Mouse (Mus musculus): ENCODE results near the gene Hist4h4. TPM values are rescaled to one million over a fixed set of nuclear protein-coding genes. Genes with fewer than 3 reads are reported as not detected.

Hist4h4 gene
- polyA plus RNA-seq, 2 experiments, result 1.1 to 1.2 TPM

- Histone ChIP-seq H3K4me3 (replicated peaks; ENCODE audit: low read length) (no peak overlapping the region), H3K27ac (replicated peaks; ENCODE audit: low read depth, low read length) (no peak overlapping the region), H3K36me3 (ENCODE audit: control insufficient read depth, insufficient read depth, low read length) (no peaks in the 10 kb centered on the region), H3K9ac (ENCODE audit: low read depth, low read length, severe bottlenecking) (no peak overlapping the region), H3K27me3 (ENCODE audit: control insufficient read depth, insufficient read depth, low read length) (no peaks in the 10 kb centered on the region), H3K4me1 (ENCODE audit: control insufficient read depth, insufficient read depth, low read length) (peaks cover 6% of the 10 kb centered on the region), H3K4me2 (replicated peaks; ENCODE audit: low read depth, low read length, severe bottlenecking) (no peak overlapping the region), H3K9me3 (ENCODE audit: control insufficient read depth, low read length) (no peaks in the 10 kb centered on the region)
- 89% methylated on average over 8 of the region's 8 CpGs for WGBS
- TF ChIP-seq POLR2A (IDR thresholded peaks at IDR 0.05; ENCODE audit: borderline replicate concordance, extremely low read depth, insufficient read depth, insufficient read length), result no peak
- ATAC-seq (ENCODE audit: low FRiP score, low read depth) (no peak), DNase-seq (ENCODE audit: low spot score) (no peak)
Observed at GRCm38 (mm10) chr6:136848399-136848798, 44.2 kb upstream of the Hist4h4 start.

DNA sequence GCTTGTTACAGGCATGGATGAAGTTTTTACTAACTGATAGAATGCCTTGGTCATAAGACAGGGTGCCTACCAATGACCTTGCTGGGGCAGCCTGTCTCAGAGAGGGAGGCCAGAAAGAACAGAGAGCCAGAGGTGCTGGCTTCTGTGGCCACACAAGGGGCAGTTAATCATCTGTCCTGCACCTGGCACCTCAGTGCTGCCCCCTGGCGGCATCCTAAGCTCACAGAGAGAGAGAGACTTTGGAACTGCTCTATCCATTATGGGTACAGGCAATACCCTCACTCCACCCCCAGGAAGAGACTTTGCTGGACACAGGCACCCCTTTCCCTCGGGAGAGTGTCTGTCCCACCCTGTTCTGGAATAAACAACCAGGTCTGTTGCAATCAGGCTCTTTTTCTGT is 43.6 kb upstream of the Hist4h4 start:
- Histone ChIP-seq H3K9me3 (ENCODE audit: control insufficient read depth, low read length) (no peaks in the 10 kb centered on the region), H3K27me3 (ENCODE audit: control insufficient read depth, insufficient read depth, low read length) (no peaks in the 10 kb centered on the region), H3K4me2 (replicated peaks; ENCODE audit: low read depth, low read length, severe bottlenecking) (no peak overlapping the region), H3K4me1 (ENCODE audit: control insufficient read depth, insufficient read depth, low read length) (peaks cover 3% of the 10 kb centered on the region), H3K36me3 (ENCODE audit: control insufficient read depth, insufficient read depth, low read length) (no peaks in the 10 kb centered on the region), H3K27ac (replicated peaks; ENCODE audit: low read depth, low read length) (no peak overlapping the region), H3K9ac (ENCODE audit: low read depth, low read length, severe bottlenecking) (no peak overlapping the region), H3K4me3 (replicated peaks; ENCODE audit: low read length) (no peak overlapping the region)
- TF ChIP-seq POLR2A (IDR thresholded peaks at IDR 0.05; ENCODE audit: borderline replicate concordance, extremely low read depth, insufficient read depth, insufficient read length), result no peak
- WGBS, result 23% methylated on average over 2 of the region's 2 CpGs
- DNase-seq (ENCODE audit: low spot score), result no peak
- ATAC-seq (ENCODE audit: low FRiP score, low read depth), result no peak

DNA sequence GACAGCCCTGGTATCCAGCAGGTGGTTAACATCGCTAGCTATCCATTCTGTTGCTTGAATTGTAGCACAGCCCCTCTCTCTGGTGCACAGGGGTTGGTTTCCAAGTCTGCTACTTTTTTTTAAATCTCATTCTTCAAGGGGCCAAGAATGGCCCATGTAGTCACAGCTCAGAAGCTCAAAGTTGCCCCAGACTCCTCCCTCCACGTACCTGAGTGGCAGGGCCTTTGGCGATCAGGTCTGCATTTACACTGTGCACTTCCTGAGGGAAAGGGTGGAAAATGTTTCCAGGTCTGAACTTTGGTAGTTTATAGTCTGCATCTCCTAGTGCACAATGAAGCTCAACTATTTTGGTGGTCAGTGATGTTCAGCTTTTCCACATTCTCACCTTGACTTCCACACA is 43.1 kb upstream of the Hist4h4 start:
- no peak for TF ChIP-seq POLR2A (IDR thresholded peaks at IDR 0.05; ENCODE audit: borderline replicate concordance, extremely low read depth, insufficient read depth, insufficient read length)
- Histone ChIP-seq H3K27ac (replicated peaks; ENCODE audit: low read depth, low read length) (no peak overlapping the region), H3K4me2 (replicated peaks; ENCODE audit: low read depth, low read length, severe bottlenecking) (no peak overlapping the region), H3K9ac (ENCODE audit: low read depth, low read length, severe bottlenecking) (no peak overlapping the region), H3K4me3 (replicated peaks; ENCODE audit: low read length) (no peak overlapping the region), H3K4me1 (ENCODE audit: control insufficient read depth, insufficient read depth, low read length) (no peaks in the 10 kb centered on the region), H3K36me3 (ENCODE audit: control insufficient read depth, insufficient read depth, low read length) (no peaks in the 10 kb centered on the region), H3K9me3 (ENCODE audit: control insufficient read depth, low read length) (no peaks in the 10 kb centered on the region), H3K27me3 (ENCODE audit: control insufficient read depth, insufficient read depth, low read length) (no peaks in the 10 kb centered on the region)
- ATAC-seq (ENCODE audit: low FRiP score, low read depth) (no peak), DNase-seq (ENCODE audit: low spot score) (no peak)
- 91% methylated on average over 3 of the region's 3 CpGs for WGBS

- Histone ChIP-seq H3K9me3 (ENCODE audit: control insufficient read depth, low read length) (no peaks in the 10 kb centered on the region), H3K27me3 (ENCODE audit: control insufficient read depth, insufficient read depth, low read length) (no peaks in the 10 kb centered on the region), H3K4me1 (ENCODE audit: control insufficient read depth, insufficient read depth, low read length) (no peaks in the 10 kb centered on the region), H3K27ac (replicated peaks; ENCODE audit: low read depth, low read length) (no peak overlapping the region), H3K36me3 (ENCODE audit: control insufficient read depth, insufficient read depth, low read length) (no peaks in the 10 kb centered on the region), H3K9ac (ENCODE audit: low read depth, low read length, severe bottlenecking) (no peak overlapping the region), H3K4me3 (replicated peaks; ENCODE audit: low read length) (no peak overlapping the region), H3K4me2 (replicated peaks; ENCODE audit: low read depth, low read length, severe bottlenecking) (no peak overlapping the region)
- DNase-seq (ENCODE audit: low spot score), result no peak
- no peak for TF ChIP-seq POLR2A (IDR thresholded peaks at IDR 0.05; ENCODE audit: borderline replicate concordance, extremely low read depth, insufficient read depth, insufficient read length)
- 76% methylated on average over 5 of the region's 5 CpGs for WGBS
- ATAC-seq (ENCODE audit: low FRiP score, low read depth), result no peak
Observed at GRCm38 (mm10) chr6:136845706-136846480, 41.7 kb upstream of the Hist4h4 start.

GRCm38 (mm10) chr6:136844903-136845302 is 40.7 kb upstream of the Hist4h4 start:
- ATAC-seq (ENCODE audit: low FRiP score, low read depth), result no peak
- H3K4me3 ChIP-seq (replicated peaks; ENCODE audit: low read length), result no peak overlapping the region
- no peak for TF ChIP-seq POLR2A (IDR thresholded peaks at IDR 0.05; ENCODE audit: borderline replicate concordance, extremely low read depth, insufficient read depth, insufficient read length)
- no peak for DNase-seq (ENCODE audit: low spot score)
- 69% methylated on average over 2 of the region's 2 CpGs for WGBS
- no peak overlapping the region for H3K4me2 ChIP-seq (replicated peaks; ENCODE audit: low read depth, low read length, severe bottlenecking)
- H3K4me1 ChIP-seq (ENCODE audit: control insufficient read depth, insufficient read depth, low read length), result no peaks in the 10 kb centered on the region
- no peaks in the 10 kb centered on the region for H3K36me3 ChIP-seq (ENCODE audit: control insufficient read depth, insufficient read depth, low read length)
- H3K27me3 ChIP-seq (ENCODE audit: control insufficient read depth, insufficient read depth, low read length), result no peaks in the 10 kb centered on the region
- no peak overlapping the region for H3K27ac ChIP-seq (replicated peaks; ENCODE audit: low read depth, low read length)
- H3K9me3 ChIP-seq (ENCODE audit: control insufficient read depth, low read length), result no peaks in the 10 kb centered on the region
- no peak overlapping the region for H3K9ac ChIP-seq (ENCODE audit: low read depth, low read length, severe bottlenecking)

Measured in limb, embryonic 14.5 days (tissue).